Mouse (Mus musculus): ENCODE results near the gene Nmt1. TPM values are rescaled to one million over a fixed set of nuclear protein-coding genes. Genes with fewer than 3 reads are reported as not detected.

The Nmt1 gene
- total RNA-seq, 2 experiments from 2014 or later = 40.9 to 41.5 TPM

- ATAC-seq (ENCODE audit: poor library complexity, severe bottlenecking) = no peak
Observed at GRCm38 (mm10) chr11:103074796-103075323, 46.9 kb downstream of the Nmt1 start.

- ATAC-seq (ENCODE audit: poor library complexity, severe bottlenecking) = peak; percentile 49; the same call in 1 of the 2 replicates
Observed at GRCm38 (mm10) chr11:103076010-103076409, 48.0 kb downstream of the Nmt1 start.

GRCm38 (mm10) chr11:103076581-103076980, 48.6 kb downstream of the Nmt1 start:
- ATAC-seq (ENCODE audit: poor library complexity, severe bottlenecking) = no peak

- ATAC-seq (ENCODE audit: poor library complexity, severe bottlenecking) = no peak
Observed at GRCm38 (mm10) chr11:103078131-103078530, 50.1 kb downstream of the Nmt1 start.

GRCm38 (mm10) chr11:103080323-103081091, 52.5 kb downstream of the Nmt1 start:
- 0 out of 2 replicates have a peak, but pooled peaks have one; percentile 30 for ATAC-seq (ENCODE audit: poor library complexity, severe bottlenecking)

- ATAC-seq (ENCODE audit: poor library complexity, severe bottlenecking) = no peak
Observed at GRCm38 (mm10) chr11:103081631-103082030, 53.6 kb downstream of the Nmt1 start.

- ATAC-seq (ENCODE audit: poor library complexity, severe bottlenecking) = no peak
Observed at GRCm38 (mm10) chr11:103093306-103093705, 65.3 kb downstream of the Nmt1 start.

GRCm38 (mm10) chr11:103093862-103094833, 66.2 kb downstream of the Nmt1 start:
- ATAC-seq (ENCODE audit: poor library complexity, severe bottlenecking) = no peak

- ATAC-seq (ENCODE audit: poor library complexity, severe bottlenecking) = no peak
Observed at GRCm38 (mm10) chr11:103095107-103095670, 67.2 kb downstream of the Nmt1 start.

- ATAC-seq (ENCODE audit: poor library complexity, severe bottlenecking) = no peak
Observed at GRCm38 (mm10) chr11:103095801-103096200, 67.8 kb downstream of the Nmt1 start.

GRCm38 (mm10) chr11:103096979-103097894, 69.2 kb downstream of the Nmt1 start:
- no peak for ATAC-seq (ENCODE audit: poor library complexity, severe bottlenecking)

GRCm38 (mm10) chr11:103098531-103099190, 70.7 kb downstream of the Nmt1 start:
- no peak for ATAC-seq (ENCODE audit: poor library complexity, severe bottlenecking)

GRCm38 (mm10) chr11:103099352-103099940, 71.5 kb downstream of the Nmt1 start:
- no peak for ATAC-seq (ENCODE audit: poor library complexity, severe bottlenecking)

- ATAC-seq (ENCODE audit: poor library complexity, severe bottlenecking) = no peak
Observed at GRCm38 (mm10) chr11:103100361-103100760, 72.4 kb downstream of the Nmt1 start.

- ATAC-seq (ENCODE audit: poor library complexity, severe bottlenecking) = peak; percentile 27
Observed at GRCm38 (mm10) chr11:103101481-103101865, 73.5 kb downstream of the Nmt1 start, which contains the start of the genes Plcd3 and Acbd4. TSS of gene Plcd3 (minus strand) at chr11:103101658. TSS of gene Acbd4 (plus strand) at chr11:103101682.

- 0 out of 2 replicates have a peak, but pooled peaks have one; percentile 9 for ATAC-seq (ENCODE audit: poor library complexity, severe bottlenecking)
Observed at GRCm38 (mm10) chr11:103101866-103102501, 74.0 kb downstream of the Nmt1 start.

GRCm38 (mm10) chr11:103102725-103103349, 74.8 kb downstream of the Nmt1 start:
- peak; percentile 92 for ATAC-seq (ENCODE audit: poor library complexity, severe bottlenecking)

- no peak for ATAC-seq (ENCODE audit: poor library complexity, severe bottlenecking)
Observed at GRCm38 (mm10) chr11:103103621-103104020, 75.6 kb downstream of the Nmt1 start.
